Comparison of ENCODE assay signal across 8 mouse cellular contexts in genomic region chrX:18162861-18163731, GRCm38 (mm10). TPM values are rescaled to one million over a fixed set of nuclear protein-coding genes. Genes with fewer than 3 reads are reported as not detected.
DNase-seq lines count a peak whose midpoint lies in the region; ATAC-seq lines count a peak whose summit lies in the region.

No protein-coding gene starts in this region.

- peak; percentile 12 to 72 for DNase-seq in left cerebral cortex, adult 18-20 months (ENCODE audit: low spot score in 2 of 2)
- no peak for DNase-seq in left cerebral cortex, adult 11 months (ENCODE audit: low spot score)
- DNase-seq in heart, adult 18-20 months = peak; percentile 37 to 74
- DNase-seq in kidney, adult 8-10 months = peak; percentile 45 to 62
- peak; percentile 68 for DNase-seq in liver, embryonic 11.5 days (ENCODE audit: low spot score)
- DNase-seq in natural killer cell, adult 2 months (ENCODE audit: low spot score in 2 of 2) = peak; percentile 42 to 62
- DNase-seq in splenic B cell, adult 2 months (ENCODE audit: low read depth, low spot score) = peak; percentile 53

- H3K27ac ChIP-seq in embryonic facial prominence, embryonic 12.5 days = peak overlapping the region; percentile 96
- peak overlapping the region; percentile 93 for H3K27ac ChIP-seq in liver, embryonic 11.5 days (ENCODE audit: low read depth, low read length)

- H3K4me1 ChIP-seq in embryonic facial prominence, embryonic 12.5 days = no peaks in the 10 kb centered on the region
- no peaks in the 10 kb centered on the region for H3K4me1 ChIP-seq in liver, embryonic 11.5 days (replicated peaks; ENCODE audit: control insufficient read depth, insufficient read depth, low read length)

- peak overlapping the region; percentile 42 for H3K4me2 ChIP-seq in embryonic facial prominence, embryonic 12.5 days (replicated peaks)
- H3K4me2 ChIP-seq in liver, embryonic 11.5 days = peak overlapping the region; percentile 63

- H3K4me3 ChIP-seq in embryonic facial prominence, embryonic 12.5 days = peak overlapping the region; percentile 77
- H3K4me3 ChIP-seq in liver, embryonic 11.5 days (ENCODE audit: low read depth, low read length) = peak overlapping the region; percentile 82

- no peak for ATAC-seq in embryonic facial prominence, embryonic 12.5 days (ENCODE audit: insufficient number of reproducible peaks, insufficient read depth, low FRiP score, low TSS enrichment)
- no peak; the same call in 1 of the 2 replicates for ATAC-seq in liver, embryonic 11.5 days (replicated peaks; ENCODE audit: low FRiP score)

- peak overlapping the region; percentile 96 for H3K9ac ChIP-seq in embryonic facial prominence, embryonic 12.5 days
- H3K9ac ChIP-seq in liver, embryonic 11.5 days (ENCODE audit: low read depth, low read length) = peak overlapping the region; percentile 90

- no peaks in the 10 kb centered on the region for H3K27me3 ChIP-seq in embryonic facial prominence, embryonic 12.5 days
- no peaks in the 10 kb centered on the region for H3K27me3 ChIP-seq in liver, embryonic 11.5 days (replicated peaks; ENCODE audit: control insufficient read depth, insufficient read depth, low read length)
- no peaks in the 10 kb centered on the region for H3K27me3 ChIP-seq in splenic B cell, adult 2 months (ENCODE audit: control insufficient read depth, insufficient read depth, low read length, poor library complexity, severe bottlenecking)

- under 1% methylated on average over 90 of the region's 95 CpGs for WGBS in embryonic facial prominence, embryonic 12.5 days
- WGBS in liver, embryonic 11.5 days = under 1% methylated on average over 90 of the region's 95 CpGs

- H3K36me3 ChIP-seq in embryonic facial prominence, embryonic 12.5 days = no peaks in the 10 kb centered on the region
- H3K36me3 ChIP-seq in liver, embryonic 11.5 days (ENCODE audit: control insufficient read depth, insufficient read depth, low read length) = no peaks in the 10 kb centered on the region
- H3K36me3 ChIP-seq in splenic B cell, adult 2 months (ENCODE audit: control insufficient read depth, insufficient read depth, low read length, poor library complexity, severe bottlenecking) = no peaks in the 10 kb centered on the region

- no peaks in the 10 kb centered on the region for H3K9me3 ChIP-seq in embryonic facial prominence, embryonic 12.5 days
- H3K9me3 ChIP-seq in liver, embryonic 11.5 days (ENCODE audit: control insufficient read depth, low read length) = no peaks in the 10 kb centered on the region

RNA-seq across cellular contexts. Expression of gene Kdm6a, which starts 0.7 kb away (rescaled TPM):
- 10 to 100 TPM; 36.6 to 58.2 TPM for total RNA-seq in left cerebral cortex, adult 18-20 months (2021)
- 28.3 and 30.2 TPM in 2 replicates for polyA plus RNA-seq in embryonic facial prominence, embryonic 12.5 days (2016; fragmentation: Nextera tagmentation; extraction: Ambion mirVana)
- total RNA-seq in heart, adult 18-20 months (2021) = 10 to 100 TPM; 15.4 to 33.7 TPM
- 22.8 and 25.5 TPM in 2 replicates for polyA plus RNA-seq in liver, embryonic 11.5 days (2014; fragmentation: Nextera tagmentation; extraction: Ambion mirVana)

RNA-seq across cellular contexts. Expression of gene Dusp21, which starts 17.4 kb away (rescaled TPM):
- total RNA-seq in left cerebral cortex, adult 18-20 months (2021) = not detected
- polyA plus RNA-seq in embryonic facial prominence, embryonic 12.5 days (2016; fragmentation: Nextera tagmentation; extraction: Ambion mirVana) = not detected in 2 replicates
- total RNA-seq in heart, adult 18-20 months (2021) = not detected
- not detected in 2 replicates for polyA plus RNA-seq in liver, embryonic 11.5 days (2014; fragmentation: Nextera tagmentation; extraction: Ambion mirVana)
